Mouse (Mus musculus): Measurements from ENCODE around the gene Fam221a.

The Fam221a gene

DNA sequence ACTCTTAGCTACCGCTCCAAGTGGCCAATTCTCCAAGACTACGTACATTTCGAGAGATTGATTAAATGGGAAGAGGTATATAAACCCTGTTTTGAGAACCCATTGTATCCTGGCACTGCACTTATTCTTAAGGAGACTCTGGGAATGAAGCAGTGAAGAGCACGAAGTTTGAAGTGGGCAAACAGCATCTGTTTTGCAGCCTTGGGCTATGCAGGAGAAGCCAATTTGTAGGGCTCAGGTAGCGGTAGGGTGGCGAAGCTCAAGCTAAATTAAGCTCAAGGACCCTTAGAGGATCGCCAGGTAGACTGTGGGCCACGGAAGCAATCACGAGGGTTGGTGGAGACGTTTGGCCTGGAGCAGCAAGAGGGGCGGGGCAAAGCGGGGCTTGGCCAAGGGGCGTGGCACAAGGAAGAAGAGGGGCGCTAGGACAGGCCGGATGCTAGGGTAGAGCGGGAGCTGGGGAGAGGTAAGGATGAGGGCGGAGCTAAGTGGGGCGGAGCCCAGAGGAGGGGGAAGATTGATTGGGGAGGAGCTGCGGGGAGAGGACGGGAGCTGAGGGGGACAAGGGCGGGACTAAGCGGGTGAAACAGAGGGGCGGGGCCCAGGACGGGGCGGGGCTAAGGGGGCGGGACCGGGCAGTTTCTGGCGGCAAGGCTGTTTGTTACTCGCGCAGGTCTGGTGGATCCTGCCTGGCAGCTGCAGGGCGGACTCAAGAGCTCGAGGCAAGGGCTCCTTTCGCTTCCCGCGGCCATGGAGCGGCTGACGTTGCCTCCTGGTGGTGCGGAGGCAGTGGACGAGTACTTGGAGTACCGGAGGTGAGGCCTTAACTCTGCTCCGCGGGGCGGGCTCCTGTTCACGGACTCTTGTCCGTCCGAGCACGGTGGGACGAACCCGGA, at the start of gene Fam221a:
Fam221a (plus strand) TSS at position 581 of the 896 bp plus-strand sequence.
- DNase-seq (ENCODE audit: low spot score) = peak; percentile 87

DNA sequence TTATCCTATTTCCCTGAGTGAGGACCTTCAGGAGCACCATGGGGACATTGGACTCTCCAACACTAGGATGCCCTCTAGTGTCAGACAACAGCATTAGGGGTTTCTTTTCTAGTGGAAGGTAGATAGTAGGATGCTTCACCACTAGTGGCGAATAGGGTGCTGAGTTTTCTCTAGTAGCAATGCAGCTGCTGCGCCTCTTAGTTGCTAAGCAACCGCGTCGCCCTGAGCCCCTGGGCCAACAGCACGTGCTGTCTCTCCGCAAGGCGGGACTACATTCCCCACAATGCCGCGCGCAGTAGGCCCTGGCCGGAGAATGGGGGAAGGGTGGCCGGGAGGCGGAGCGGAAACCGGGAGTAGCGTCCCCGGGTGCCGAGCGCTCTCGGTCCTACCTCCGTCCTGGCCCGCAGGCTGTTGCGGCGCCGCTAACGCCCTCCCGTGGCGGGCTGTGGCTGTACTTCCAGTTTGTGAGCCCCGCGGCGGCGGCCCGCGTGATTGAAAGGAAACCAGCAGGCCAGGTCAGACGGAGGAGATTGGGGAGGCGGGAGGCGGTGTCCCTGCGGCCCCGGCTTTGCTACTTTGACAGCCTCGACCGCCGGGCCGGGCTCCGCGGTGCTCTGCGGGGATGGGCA, 48.5 kb upstream of the Fam221a start, which contains the start of gene Ccdc126:
Ccdc126 (plus strand) TSS at position 309 of the 629 bp plus-strand sequence.
- DNase-seq (ENCODE audit: low spot score) = peak; percentile 97

DNA sequence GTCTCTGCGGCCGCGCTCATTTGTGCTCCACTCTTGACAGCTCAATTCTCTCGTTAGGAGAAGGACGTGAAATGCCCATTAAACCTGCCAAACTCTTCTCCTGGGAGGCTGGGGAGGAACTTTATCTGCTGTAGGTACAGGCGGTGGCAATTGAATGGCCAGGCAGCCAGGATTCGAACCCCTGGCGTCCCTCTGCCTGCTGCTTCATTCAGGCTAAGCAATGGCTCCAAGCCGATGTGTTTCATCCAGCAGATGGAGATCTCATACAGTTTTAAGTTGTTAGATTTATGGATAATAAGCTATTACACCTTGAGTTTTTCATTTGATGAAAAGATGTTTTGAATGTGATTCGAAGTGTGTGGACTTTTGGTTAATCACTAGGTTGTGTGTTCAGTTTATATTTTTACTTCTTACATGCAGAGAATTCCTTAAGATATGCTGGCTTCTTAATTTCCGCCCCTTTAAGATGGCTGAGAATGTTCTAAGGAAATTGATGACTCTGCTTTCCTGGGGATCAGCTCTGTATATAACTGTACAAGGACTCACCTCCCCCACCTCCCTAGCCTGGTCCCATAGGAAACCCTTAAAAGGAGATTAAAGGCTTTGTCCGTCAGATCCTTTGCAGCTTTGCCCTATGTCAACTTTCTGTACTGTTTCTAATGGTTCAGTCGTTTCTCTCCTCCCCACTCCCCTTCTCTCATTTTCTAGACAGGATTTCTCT, 47.8 kb upstream of the Fam221a start:
- no peak for DNase-seq (ENCODE audit: low spot score)

DNA sequence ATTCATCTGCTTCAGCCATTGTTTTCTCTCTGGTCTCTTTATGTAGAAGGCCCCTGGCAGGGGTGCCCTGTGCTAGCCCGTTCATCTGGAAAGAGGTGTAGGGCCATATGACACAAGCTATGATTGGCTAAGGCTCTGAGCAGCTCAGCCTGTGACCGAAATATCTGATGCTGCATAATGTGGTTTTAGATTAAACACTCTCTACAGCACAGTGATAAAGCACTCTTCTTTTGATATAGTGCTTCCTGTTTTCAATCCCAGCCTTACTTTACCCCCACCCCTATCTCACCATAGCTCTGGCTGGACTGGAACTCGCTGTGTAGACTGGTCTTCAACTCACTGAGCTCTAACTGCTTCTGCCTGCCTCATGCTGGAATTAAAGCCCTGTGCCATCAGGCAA, 46.2 kb upstream of the Fam221a start:
- DNase-seq (ENCODE audit: low spot score) = no peak

DNA sequence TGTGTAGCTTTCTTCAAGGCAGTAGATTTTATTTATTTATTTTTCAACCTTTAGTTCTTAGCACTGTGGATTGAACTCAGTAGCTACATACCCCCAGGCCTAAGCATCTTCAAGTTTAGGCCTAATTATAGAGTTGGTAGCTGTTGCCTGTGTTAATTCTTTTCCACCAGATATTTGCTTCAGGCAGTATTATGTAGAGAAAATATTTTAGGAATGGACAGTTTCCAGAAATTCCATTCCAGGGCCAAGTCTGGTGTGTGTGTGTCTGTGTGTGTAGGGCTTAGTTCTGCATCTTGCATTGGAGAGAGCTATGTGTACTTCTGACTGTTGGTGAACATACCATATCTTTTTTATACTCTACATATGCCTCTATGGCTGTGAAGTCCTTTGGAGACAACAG, 45.5 kb upstream of the Fam221a start:
- DNase-seq (ENCODE audit: low spot score) = no peak

DNA sequence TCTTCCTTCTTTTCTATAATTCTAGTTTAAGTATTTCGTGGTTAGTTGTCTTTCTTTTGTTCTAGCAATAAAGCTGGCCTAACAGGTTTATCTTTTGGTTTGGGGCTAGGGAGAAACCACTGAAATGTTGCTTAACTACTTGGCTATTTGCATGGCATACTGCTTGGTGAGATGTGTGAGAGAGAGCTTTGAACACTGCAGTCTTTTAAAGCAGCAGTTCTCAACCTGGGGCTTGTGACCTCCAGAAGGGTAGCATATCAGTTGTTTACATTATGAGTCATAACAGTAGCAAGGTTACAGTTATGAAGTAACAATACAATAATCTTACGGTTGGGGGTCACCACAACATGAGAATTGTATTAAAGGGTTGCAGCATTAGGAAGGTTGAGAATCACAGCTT, 44.6 kb upstream of the Fam221a start:
- no peak for DNase-seq (ENCODE audit: low spot score)

DNA sequence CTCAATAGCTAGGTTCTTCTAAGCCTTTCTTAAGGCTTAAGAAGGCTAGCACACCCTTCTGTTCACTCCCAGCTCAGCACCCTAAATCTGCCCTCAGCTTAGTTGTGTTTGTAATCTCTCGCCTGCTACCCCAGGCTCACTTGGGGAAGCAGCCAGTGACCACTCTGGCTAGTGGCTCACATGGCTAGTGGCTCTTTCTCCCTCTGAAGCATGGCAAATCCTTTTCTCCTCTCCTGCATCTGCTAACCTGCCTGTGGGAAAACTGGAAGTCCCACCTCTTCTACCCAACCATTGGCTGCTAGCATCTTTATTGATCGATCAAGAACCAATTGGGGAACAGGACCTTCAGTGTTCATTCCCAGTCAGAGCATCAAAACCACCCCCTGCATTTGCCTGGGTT, 43.0 kb upstream of the Fam221a start:
- no peak for DNase-seq (ENCODE audit: low spot score)

DNA sequence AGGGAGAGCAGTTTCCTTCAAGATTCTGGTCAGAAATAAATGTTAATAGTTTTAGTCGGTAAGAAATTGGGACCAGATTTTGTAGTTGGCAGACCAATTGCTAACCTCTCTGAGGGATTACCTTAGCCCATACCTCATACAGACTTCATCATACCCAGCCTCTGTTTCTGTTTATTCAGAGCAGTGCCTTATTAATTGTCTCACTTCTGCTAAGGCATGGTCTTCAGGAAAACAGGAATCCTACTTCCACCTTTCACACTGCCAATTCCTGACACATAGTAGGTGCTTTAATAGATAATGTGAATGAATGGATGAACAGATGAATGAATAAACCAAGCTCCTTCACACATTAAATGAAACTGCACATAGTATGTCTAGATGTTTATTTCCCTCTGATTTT, 42.2 kb upstream of the Fam221a start:
- no peak for DNase-seq (ENCODE audit: low spot score)

DNA sequence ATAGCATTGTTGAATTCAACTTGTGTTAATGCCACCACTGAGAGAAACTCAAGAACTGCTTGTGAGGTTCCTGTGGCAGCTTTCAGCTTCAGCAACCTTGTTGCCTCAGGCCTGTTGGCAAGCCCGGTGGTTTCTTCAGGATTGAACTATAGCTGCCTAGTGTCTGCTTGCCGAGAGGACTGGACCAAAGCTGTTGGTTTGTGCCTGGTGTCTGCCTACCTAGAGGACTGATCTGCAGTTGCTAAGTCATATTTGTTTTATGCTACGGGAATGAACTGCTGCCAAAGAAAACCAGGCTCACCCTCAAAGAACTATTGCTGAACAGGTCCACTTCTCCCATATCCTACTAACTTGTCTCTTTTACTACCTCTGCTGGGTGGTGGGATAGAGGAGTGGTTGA, 40.7 kb upstream of the Fam221a start:
- DNase-seq (ENCODE audit: low spot score) = no peak

DNA sequence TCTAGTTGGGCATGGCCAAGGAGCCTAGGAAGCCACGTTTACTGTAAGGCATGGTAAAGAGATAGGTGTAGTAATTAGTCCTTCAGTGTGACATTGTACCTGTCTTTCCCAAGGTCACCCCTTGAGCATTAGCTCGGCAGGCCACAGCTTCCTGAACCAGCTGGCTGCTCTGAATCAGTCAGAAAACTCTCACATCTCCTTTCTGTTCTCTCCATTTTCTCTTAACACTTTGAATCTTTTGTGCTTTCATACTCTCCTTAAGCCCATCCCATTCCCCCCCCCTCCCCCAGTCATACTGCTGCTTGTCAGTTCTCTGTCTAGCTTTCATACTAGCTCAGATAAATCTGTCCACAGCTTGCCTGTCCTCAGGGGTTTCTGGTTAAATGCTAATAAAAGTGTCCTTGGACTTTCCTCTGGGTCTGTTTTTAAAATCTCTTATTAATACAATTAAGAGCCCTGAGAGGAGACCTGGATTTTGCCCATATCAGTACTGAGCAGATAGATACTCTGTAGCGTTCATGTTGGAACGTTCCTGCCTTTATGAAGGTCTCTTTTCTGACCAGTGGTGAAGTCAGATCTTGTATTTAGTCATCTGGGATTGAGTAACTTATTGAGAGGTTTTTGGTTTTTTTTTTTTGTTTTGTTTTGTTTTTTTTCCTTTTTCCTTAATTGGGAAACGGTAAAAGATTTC, 36.0 kb upstream of the Fam221a start:
- DNase-seq (ENCODE audit: low spot score) = no peak

DNA sequence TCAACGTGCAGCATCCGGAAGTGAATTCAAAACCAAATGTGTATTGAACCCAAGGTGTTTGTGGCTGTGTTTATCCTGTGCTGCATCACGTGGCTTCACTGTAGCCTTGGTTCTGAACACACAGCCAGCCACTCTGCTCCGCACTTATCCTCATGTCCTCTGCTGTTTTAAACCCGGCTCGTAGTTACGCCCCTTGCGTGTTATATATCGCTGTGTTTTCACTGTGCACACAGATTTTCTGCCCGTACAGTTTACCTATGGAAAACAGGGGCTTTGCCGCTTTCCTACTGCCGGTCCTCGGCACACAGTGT, 35.5 kb upstream of the Fam221a start:
- DNase-seq (ENCODE audit: low spot score) = no peak

DNA sequence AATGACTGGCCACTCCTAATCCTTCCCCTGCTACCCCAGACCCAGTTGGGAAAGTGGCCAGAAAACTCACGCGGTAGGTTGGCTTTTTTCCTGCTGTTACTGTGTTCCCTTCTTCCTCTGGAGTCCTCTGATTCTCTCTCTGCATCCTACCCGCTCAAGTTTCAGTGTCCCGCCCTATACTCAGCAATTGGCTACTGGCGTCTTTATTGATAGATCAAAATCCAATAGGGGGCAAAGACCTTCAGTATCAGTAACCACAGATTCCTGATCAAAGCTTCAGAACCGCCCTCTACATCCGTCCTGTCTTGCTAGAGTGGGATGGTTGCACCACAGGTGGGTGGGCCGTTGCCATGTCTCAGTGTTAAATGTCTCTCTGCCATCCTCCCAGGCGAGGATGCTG, 29.0 kb upstream of the Fam221a start:
- DNase-seq (ENCODE audit: low spot score) = no peak

DNA sequence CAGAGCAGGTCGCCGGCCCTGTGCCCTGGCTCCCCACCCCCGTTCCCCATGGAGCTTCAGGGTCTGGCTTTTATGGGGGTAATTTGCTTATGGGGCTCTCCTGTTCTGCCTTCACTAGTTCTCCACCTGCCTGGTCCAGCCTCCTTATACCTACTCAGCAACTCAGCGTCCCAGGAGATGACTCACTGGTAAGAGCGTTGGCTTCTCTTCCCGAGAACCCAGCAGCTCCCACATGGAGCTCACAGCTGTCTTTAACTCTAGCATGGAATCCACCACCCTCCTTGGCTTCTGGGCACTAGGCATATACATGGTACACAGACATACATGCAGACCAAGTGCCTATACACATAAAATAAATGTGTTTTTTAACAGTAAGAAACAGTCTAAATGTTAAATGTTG, 28.4 kb upstream of the Fam221a start:
- no peak for DNase-seq (ENCODE audit: low spot score)

DNA sequence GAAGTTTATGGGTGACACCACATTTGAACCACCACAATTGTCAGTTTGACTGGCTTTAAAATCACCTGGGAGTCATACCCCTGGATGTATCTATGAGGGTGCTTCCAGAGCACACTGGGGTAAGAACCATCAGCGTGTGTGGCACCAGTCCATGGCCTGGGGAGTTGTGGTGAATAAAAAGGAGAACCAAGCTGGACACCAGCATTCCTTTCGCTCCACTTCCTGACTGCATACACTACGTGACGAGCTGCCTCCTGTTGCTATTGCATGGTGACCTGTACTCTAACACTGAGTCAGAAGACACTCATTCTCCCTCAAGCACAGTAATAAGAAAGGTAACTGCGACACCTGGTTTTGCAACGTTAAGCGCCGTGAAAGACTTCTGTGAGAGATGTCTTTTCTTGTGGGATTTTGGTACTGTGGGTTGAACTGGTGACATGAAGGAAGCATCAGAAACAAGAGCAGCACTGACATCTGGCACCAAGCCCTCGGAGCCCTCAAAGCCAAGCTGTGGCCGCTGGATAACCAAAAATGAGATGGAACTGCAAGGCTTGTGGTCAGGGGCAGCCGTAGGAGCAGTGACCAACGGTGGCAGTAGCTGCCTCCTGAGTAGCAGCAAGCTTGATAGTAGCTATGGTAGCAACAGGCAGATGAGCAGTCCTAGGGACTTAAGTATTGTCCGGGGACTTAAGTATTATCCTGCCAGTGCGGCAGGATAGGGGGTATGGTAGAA, 23.6 kb upstream of the Fam221a start:
- DNase-seq (ENCODE audit: low spot score) = no peak

DNA sequence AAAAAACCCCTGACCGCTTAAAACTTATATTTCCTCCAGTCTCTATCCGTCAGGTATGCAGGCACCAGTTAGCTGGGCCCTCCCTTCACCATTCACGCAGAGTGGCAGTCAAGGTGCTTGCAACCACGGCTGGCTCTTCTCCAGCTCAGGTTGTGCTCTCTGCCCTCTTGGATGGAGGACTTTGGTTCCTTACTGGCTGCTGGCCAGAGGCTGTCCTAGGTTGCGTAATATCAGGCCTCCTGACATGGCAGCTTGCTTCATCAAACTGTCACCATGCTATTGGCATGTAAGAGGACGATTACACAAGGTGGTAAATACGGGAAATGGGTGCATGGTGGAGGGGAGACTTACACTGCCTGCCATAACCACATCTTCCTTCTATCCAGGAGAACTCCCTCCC, 17.7 kb upstream of the Fam221a start:
- DNase-seq (ENCODE audit: low spot score) = no peak

DNA sequence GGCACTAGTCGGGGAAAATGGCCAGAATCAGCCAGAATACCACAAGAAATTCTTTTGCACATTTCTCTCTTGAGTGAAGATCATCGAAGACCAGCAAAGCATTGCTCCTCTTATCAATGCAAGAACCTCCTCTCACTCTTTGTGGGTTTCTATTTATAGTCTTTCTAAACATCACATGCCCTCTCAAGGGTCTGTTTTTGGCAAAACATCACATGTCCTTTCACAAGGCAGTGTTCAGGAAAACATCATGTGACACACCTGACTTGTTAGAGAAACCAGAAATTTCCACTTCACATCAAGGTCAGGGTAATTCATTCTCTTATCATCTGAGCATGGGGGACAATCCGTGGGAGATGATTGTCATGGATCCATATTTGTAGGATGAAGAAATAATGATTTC, 12.9 kb upstream of the Fam221a start:
- no peak for DNase-seq (ENCODE audit: low spot score)

DNA sequence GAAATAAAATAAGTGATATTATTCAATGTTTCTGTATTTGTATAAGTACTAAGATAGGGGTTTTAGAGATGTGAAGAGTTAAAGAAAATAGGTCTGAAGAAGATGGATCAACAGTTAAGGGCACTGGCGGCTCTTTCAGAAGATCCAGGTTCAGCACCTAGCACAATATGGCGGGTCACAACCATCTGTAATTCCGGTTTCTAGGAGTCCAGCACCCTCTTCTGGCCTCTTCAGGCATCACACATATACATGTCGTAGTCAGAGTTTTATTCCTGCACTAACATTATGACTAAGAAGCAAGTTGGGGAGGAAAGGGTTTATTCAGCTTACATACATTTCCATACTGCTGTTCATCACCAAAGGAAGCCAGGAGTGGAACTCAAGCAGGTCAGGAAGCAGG, 12.4 kb upstream of the Fam221a start:
- DNase-seq (ENCODE audit: low spot score) = no peak

DNA sequence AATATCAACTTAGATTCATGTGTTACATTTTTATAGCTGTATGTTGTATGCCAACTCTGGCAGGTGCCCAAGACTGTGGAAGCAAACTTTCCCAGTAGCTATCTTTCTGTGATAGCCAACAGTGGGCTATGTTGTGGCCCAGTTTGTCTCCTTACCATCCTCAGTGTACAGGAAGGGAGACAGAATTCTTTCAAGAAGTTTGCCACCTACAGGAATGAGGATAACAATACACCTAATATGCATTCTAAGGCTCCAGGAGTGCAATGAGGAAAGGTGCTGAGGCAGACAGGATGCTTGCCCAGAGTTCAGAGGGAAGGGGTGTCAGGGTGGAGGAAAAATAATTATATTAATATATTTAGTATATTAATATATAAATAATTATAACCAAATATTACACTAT, 7.1 kb upstream of the Fam221a start:
- no peak for DNase-seq (ENCODE audit: low spot score)

DNA sequence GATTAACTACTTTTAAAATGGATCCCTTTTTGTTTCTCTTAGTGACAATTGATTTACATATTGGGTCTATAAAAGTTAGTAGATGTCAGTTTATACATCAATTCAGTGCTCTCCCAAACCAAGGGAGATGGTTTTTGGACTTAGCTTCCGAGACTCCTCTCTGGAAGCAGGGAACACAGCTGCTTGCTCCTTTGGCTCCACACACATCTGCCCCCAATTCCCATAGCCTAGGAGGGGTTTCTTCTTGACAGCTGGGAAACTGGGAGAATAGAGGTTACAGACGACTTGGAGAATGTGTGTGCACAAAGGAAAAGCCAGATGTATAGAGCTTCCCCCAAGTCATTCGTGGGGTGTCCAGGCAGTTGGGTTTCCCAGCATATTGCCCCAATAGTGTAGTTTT, 673 bp downstream of the Fam221a start:
- DNase-seq (ENCODE audit: low spot score) = no peak

DNA sequence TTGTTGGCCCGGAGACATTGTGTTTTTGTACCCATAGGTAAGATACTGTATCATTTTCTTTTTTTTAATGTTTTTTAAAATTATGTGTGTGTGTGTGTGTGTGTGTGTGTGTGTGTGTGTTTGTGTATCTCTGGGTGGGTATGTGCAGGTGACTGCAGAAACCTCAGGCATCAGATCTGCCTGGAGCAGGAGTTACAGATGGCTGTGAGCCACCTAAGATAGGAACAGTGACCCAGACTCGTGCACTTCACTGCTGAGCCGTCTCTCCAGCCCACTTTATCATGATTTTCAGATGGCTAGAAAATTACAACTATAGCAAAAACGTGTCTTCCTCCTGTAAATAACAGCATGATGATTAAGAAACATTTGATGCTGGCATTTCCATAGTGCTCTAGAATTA, 5.2 kb downstream of the Fam221a start:
- no peak for DNase-seq (ENCODE audit: low spot score)

DNA sequence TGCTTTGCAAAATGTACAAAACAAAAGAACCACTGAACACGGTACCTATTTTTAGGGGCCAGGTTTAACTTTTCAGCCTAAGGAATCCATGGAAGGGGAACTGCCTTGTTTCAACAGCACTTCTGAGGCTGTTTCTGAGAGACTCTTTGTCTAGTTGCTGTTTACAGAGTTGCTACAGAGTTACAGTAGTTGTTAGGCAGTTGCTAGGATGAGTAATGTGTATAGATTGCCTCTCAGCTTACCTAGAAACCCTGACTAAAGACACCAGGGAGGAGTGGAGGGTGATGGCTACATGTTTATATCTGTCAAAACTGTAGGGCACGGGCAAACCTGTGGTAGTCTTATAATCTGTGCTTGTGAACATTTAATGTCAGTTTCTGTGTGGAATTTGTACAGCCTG, 6.4 kb downstream of the Fam221a start:
- DNase-seq (ENCODE audit: low spot score) = no peak

DNA sequence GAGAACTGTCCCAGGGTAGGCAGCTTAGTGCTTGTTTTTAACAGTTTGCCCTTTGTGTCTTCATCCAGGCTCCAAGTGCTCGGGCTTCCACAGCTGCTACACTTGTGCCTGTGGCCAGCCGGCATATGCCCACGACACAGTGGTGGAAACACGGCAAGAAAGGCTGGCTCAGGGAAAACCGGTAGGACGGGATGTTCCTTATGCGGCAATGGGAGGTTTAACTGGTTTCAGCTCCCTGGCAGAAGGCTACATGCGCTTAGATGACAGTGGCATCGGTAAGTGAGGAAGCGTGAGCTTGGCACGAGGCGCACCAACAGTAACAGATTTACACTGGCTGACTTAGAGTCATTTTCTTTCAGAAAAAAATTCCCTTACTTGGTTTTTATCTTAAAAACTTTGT, 10.8 kb downstream of the Fam221a start:
- DNase-seq (ENCODE audit: low spot score) = no peak
